Mouse (Mus musculus): ENCODE results near the gene Hhat.

DNA sequence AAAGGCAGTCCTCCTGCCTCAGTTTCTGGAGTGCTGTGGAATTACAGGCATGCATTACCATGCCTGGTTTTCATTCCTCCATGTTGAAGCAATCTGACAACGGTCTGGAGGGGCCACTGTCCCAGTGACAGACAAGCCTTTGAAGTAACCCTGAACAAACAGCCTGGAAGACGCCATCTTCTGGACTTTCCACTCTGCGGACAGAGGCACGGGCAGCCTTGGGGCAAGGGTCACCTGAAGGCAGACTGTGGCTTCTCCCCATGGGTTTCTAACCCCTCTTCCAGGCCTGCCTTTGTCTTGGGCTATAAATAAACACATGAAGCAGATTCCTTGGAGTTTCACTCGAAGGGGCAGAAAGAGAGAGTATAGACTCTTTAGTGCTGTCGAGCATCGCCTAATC is 167.5 kb downstream of the Hhat start:
- TF ChIP-seq CTCF (IDR thresholded peaks at IDR 0.05; ENCODE audit: low read depth) = no peak
- no peak for TF ChIP-seq EP300 (IDR thresholded peaks at IDR 0.05; ENCODE audit: low read depth)

Measured in heart, postnatal 0 days (tissue).